Mouse (Mus musculus): ENCODE measurements at regions not wholly inside any gene's neighbourhood (a gene's known extent, or its start where the extent isn't known, plus 50 kb on each side); places are given as distances from the start of the nearest gene placed in this dataset.
A peak's percentile ranks its signal among the peaks of the same experiment; 100 is the strongest.

DNA sequence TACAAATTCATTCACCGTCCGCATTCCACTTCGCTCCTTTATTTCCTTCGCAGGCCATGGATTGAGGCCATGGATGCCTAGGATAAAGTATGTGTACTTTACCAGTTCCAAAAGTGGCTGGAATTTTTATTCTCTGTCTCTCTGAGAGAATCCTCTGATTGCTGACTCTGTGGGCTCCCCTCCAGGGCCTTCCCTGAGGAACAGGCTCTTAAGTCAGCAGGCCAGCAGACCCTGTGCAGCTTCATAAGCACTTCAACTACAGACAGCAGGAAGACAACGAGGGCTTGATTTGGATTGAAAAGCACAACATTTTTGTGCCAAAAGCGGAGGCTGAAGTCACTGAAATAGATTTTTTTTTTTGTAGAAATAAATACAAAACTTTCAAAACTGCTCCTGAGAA is 252.7 kb downstream of the Gm10283 start:
- Histone ChIP-seq H3K4me2 (ENCODE audit: low read length) (no peak overlapping the region), H3K27me3 (ENCODE audit: control insufficient read depth, insufficient read depth, low read length) (no peaks in the 10 kb centered on the region), H3K4me1 (ENCODE audit: control insufficient read depth, insufficient read depth, low read length) (0 out of 2 replicates have a peak, but pooled peaks cover 3% of the 10 kb centered on the region), H3K9ac (replicated peaks; ENCODE audit: low read length) (no peak overlapping the region), H3K27ac (replicated peaks; ENCODE audit: low read depth, low read length) (no peak overlapping the region), H3K4me3 (replicated peaks; ENCODE audit: low read depth, low read length) (no peak overlapping the region), H3K9me3 (ENCODE audit: control insufficient read depth, low read length) (no peaks in the 10 kb centered on the region), H3K36me3 (ENCODE audit: control insufficient read depth, insufficient read depth, low read length) (no peaks in the 10 kb centered on the region)
- no peak for ATAC-seq (ENCODE audit: low FRiP score, low TSS enrichment)
- WGBS: 58% methylated on average over 6 of the region's 6 CpGs
- peak; percentile 11 for DNase-seq

DNA sequence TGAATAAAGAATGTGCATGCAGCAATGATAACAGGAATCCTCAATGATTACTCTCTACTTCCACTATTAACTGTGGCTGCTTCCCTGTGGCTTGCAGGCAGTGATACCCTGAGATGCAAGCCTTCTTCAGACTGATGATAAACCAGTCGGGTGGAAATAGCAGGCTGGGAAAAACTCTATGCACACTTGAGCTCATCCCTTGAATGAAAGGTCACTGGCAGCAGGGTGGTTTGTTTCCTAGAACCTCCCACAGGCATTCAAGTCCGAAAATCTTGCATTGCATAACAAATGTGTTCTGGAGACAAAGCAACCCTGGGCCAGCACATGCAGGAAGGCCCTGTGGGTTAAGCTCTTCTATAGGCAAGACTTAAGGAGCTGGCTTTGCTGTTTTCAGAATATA is 253.3 kb downstream of the Gm10283 start:
- DNase-seq: peak; percentile 5
- Histone ChIP-seq H3K4me2 (ENCODE audit: low read length) (no peak overlapping the region), H3K4me3 (replicated peaks; ENCODE audit: low read depth, low read length) (no peak overlapping the region), H3K9me3 (ENCODE audit: control insufficient read depth, low read length) (no peaks in the 10 kb centered on the region), H3K9ac (replicated peaks; ENCODE audit: low read length) (no peak overlapping the region), H3K27ac (replicated peaks; ENCODE audit: low read depth, low read length) (no peak overlapping the region), H3K27me3 (ENCODE audit: control insufficient read depth, insufficient read depth, low read length) (no peaks in the 10 kb centered on the region), H3K4me1 (ENCODE audit: control insufficient read depth, insufficient read depth, low read length) (0 out of 2 replicates have a peak, but pooled peaks cover 3% of the 10 kb centered on the region), H3K36me3 (ENCODE audit: control insufficient read depth, insufficient read depth, low read length) (no peaks in the 10 kb centered on the region)
- 5% methylated on average over 2 of the region's 2 CpGs for WGBS
- ATAC-seq (ENCODE audit: low FRiP score, low TSS enrichment): no peak

GRCm38 (mm10) chr8:60247601-60248000 is 255.4 kb downstream of the Gm10283 start:
- Histone ChIP-seq H3K36me3 (ENCODE audit: control insufficient read depth, insufficient read depth, low read length) (no peaks in the 10 kb centered on the region), H3K9ac (replicated peaks; ENCODE audit: low read length) (no peak overlapping the region), H3K27me3 (ENCODE audit: control insufficient read depth, insufficient read depth, low read length) (no peaks in the 10 kb centered on the region), H3K9me3 (ENCODE audit: control insufficient read depth, low read length) (no peaks in the 10 kb centered on the region), H3K4me3 (replicated peaks; ENCODE audit: low read depth, low read length) (no peak overlapping the region), H3K4me2 (ENCODE audit: low read length) (no peak overlapping the region), H3K27ac (replicated peaks; ENCODE audit: low read depth, low read length) (no peak overlapping the region), H3K4me1 (ENCODE audit: control insufficient read depth, insufficient read depth, low read length) (0 out of 2 replicates have a peak, but pooled peaks cover 3% of the 10 kb centered on the region)
- ATAC-seq (ENCODE audit: low FRiP score, low TSS enrichment) (no peak), DNase-seq (no peak)

- ATAC-seq (ENCODE audit: low FRiP score, low TSS enrichment) (no peak), DNase-seq (no peak)
- Histone ChIP-seq H3K27me3 (ENCODE audit: control insufficient read depth, insufficient read depth, low read length) (no peaks in the 10 kb centered on the region), H3K27ac (replicated peaks; ENCODE audit: low read depth, low read length) (no peak overlapping the region), H3K36me3 (ENCODE audit: control insufficient read depth, insufficient read depth, low read length) (no peaks in the 10 kb centered on the region), H3K4me1 (ENCODE audit: control insufficient read depth, insufficient read depth, low read length) (no peaks in the 10 kb centered on the region), H3K4me3 (replicated peaks; ENCODE audit: low read depth, low read length) (no peak overlapping the region), H3K9ac (replicated peaks; ENCODE audit: low read length) (no peak overlapping the region), H3K4me2 (ENCODE audit: low read length) (no peak overlapping the region), H3K9me3 (ENCODE audit: control insufficient read depth, low read length) (no peaks in the 10 kb centered on the region)
Observed at GRCm38 (mm10) chr8:60241366-60241765, 261.6 kb downstream of the Gm10283 start.

DNA sequence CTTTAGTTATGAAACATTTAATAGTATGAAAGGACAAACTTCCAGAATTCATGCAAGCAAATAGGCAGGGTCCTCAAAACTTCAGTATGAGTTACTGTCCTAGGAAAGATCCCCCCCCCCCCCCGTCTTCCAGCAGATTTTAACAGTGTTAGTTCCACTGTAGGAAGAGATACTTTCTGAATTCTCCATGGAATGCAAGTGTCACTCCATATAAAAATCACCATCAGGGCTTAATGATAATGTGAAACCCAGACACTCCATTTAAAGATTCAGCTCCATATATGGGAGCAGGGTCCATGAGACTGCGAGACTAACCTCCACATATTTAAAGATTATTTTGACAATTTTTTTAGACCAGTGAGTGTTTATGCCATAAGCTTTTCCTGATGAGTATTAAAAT is 282.1 kb downstream of the Gm10283 start:
- no peaks in the 10 kb centered on the region for H3K36me3 ChIP-seq (ENCODE audit: control insufficient read depth, insufficient read depth, low read length)
- H3K9ac ChIP-seq (replicated peaks; ENCODE audit: low read length): no peak overlapping the region
- H3K4me1 ChIP-seq (ENCODE audit: control insufficient read depth, insufficient read depth, low read length): no peaks in the 10 kb centered on the region
- no peak for ATAC-seq (ENCODE audit: low FRiP score, low TSS enrichment)
- H3K27me3 ChIP-seq (ENCODE audit: control insufficient read depth, insufficient read depth, low read length): no peaks in the 10 kb centered on the region
- DNase-seq: peak; percentile 21
- 66% methylated on average over 2 of the region's 2 CpGs for WGBS
- no peaks in the 10 kb centered on the region for H3K9me3 ChIP-seq (ENCODE audit: control insufficient read depth, low read length)
- H3K27ac ChIP-seq (replicated peaks; ENCODE audit: low read depth, low read length): no peak overlapping the region
- no peak overlapping the region for H3K4me3 ChIP-seq (replicated peaks; ENCODE audit: low read depth, low read length)
- H3K4me2 ChIP-seq (ENCODE audit: low read length): no peak overlapping the region

- ATAC-seq (ENCODE audit: low FRiP score, low TSS enrichment) (no peak), DNase-seq (no peak)
- Histone ChIP-seq H3K4me1 (ENCODE audit: control insufficient read depth, insufficient read depth, low read length) (no peaks in the 10 kb centered on the region), H3K4me2 (ENCODE audit: low read length) (no peak overlapping the region), H3K4me3 (replicated peaks; ENCODE audit: low read depth, low read length) (no peak overlapping the region), H3K9ac (replicated peaks; ENCODE audit: low read length) (no peak overlapping the region), H3K27ac (replicated peaks; ENCODE audit: low read depth, low read length) (no peak overlapping the region), H3K27me3 (ENCODE audit: control insufficient read depth, insufficient read depth, low read length) (no peaks in the 10 kb centered on the region), H3K36me3 (ENCODE audit: control insufficient read depth, insufficient read depth, low read length) (no peaks in the 10 kb centered on the region), H3K9me3 (ENCODE audit: control insufficient read depth, low read length) (no peaks in the 10 kb centered on the region)
Observed at GRCm38 (mm10) chr8:60195641-60196040, 307.4 kb downstream of the Gm10283 start.

GRCm38 (mm10) chr8:60167716-60168272 is 335.2 kb downstream of the Gm10283 start:
- Histone ChIP-seq H3K4me2 (ENCODE audit: low read length) (no peak overlapping the region), H3K27ac (replicated peaks; ENCODE audit: low read depth, low read length) (no peak overlapping the region), H3K27me3 (ENCODE audit: control insufficient read depth, insufficient read depth, low read length) (no peaks in the 10 kb centered on the region), H3K36me3 (ENCODE audit: control insufficient read depth, insufficient read depth, low read length) (no peaks in the 10 kb centered on the region), H3K9me3 (ENCODE audit: control insufficient read depth, low read length) (no peaks in the 10 kb centered on the region), H3K4me3 (replicated peaks; ENCODE audit: low read depth, low read length) (no peak overlapping the region), H3K9ac (replicated peaks; ENCODE audit: low read length) (no peak overlapping the region), H3K4me1 (ENCODE audit: control insufficient read depth, insufficient read depth, low read length) (0 out of 2 replicates have a peak, but pooled peaks cover 4% of the 10 kb centered on the region)
- DNase-seq: peak; percentile 11
- no peak for ATAC-seq (ENCODE audit: low FRiP score, low TSS enrichment)
- WGBS: 15% methylated on average over 5 of the region's 5 CpGs

All from midbrain, embryonic 14.5 days (tissue).